8 mouse cellular contexts compared by ENCODE assay signal in genomic region chr16:90384846-90385245, GRCm38 (mm10). TPM values are rescaled to one million over a fixed set of nuclear protein-coding genes. Genes with fewer than 3 reads are reported as not detected.
DNase-seq lines count a peak whose midpoint lies in the region; ATAC-seq and TF ChIP-seq lines count a peak whose summit lies in the region.

No protein-coding gene starts in this region.

- H3K79me2 ChIP-seq in liver, adult 2 months (ENCODE audit: control insufficient read depth, insufficient read depth, low read length) = no peaks in the 10 kb centered on the region

- intact Hi-C loops in left cerebral cortex, postnatal 36 days (cut with DNase I) = loop anchor here (5.0 to 10.0 kb wide), 3 partner anchors 58 to 240 kb away; no protein-coding TSS in a partner anchor

- peaks cover 13% of the 10 kb centered on the region for H3K4me1 ChIP-seq in liver, adult 2 months (ENCODE audit: control insufficient read depth, insufficient read depth, low read length)
- peaks cover 39% of the 10 kb centered on the region for H3K4me1 ChIP-seq in heart, embryonic 15.5 days (replicated peaks)
- peaks cover 0 to 5% of the 10 kb centered on the region in 2 experiments; a peak in 3 of 4 replicates for H3K4me1 ChIP-seq in liver, embryonic 14.5 days (replicated peaks; ENCODE audit: control insufficient read depth in 2 of 2, insufficient read depth in 2 of 2, low read length in 1 of 2)
- H3K4me1 ChIP-seq in stomach, embryonic 16.5 days (ENCODE audit: control insufficient read depth, insufficient read depth, low read length) = peaks cover 44% of the 10 kb centered on the region

- peak overlapping the region; percentile 78; the same call in 1 of the 2 replicates for H3K4me3 ChIP-seq in liver, adult 2 months (ENCODE audit: insufficient read depth, low read depth, low read length)
- peak overlapping the region; percentile 62 for H3K4me3 ChIP-seq in heart, embryonic 15.5 days
- H3K4me3 ChIP-seq in liver, embryonic 14.5 days (ENCODE audit: insufficient read depth in 1 of 2, low read depth in 2 of 2, low read length in 2 of 2) = no peak overlapping the region; a peak in 1 of 4 replicates
- H3K4me3 ChIP-seq in stomach, embryonic 16.5 days (replicated peaks; ENCODE audit: low read length) = peak overlapping the region; percentile 65

- no peaks in the 10 kb centered on the region for H3K27me3 ChIP-seq in liver, adult 2 months (ENCODE audit: control insufficient read depth, insufficient read depth, low read length)
- H3K27me3 ChIP-seq in heart, embryonic 15.5 days = no peaks in the 10 kb centered on the region; the same call in 1 of the 2 replicates
- peaks cover 42% of the 10 kb centered on the region for H3K27me3 ChIP-seq in liver, embryonic 14.5 days (ENCODE audit: control insufficient read depth, insufficient read depth, low read length)
- peaks cover 4% of the 10 kb centered on the region; the same call in 1 of the 2 replicates for H3K27me3 ChIP-seq in stomach, embryonic 16.5 days (ENCODE audit: control insufficient read depth, insufficient read depth, low read length)

- no peak for TF ChIP-seq EP300 in liver, embryonic 14.5 days (IDR thresholded peaks at IDR 0.05; ENCODE audit: low read depth)

- H3K4me2 ChIP-seq in heart, embryonic 15.5 days = peak overlapping the region; percentile 75
- H3K4me2 ChIP-seq in liver, embryonic 14.5 days (ENCODE audit: low read depth) = peak overlapping the region; percentile 54
- H3K4me2 ChIP-seq in stomach, embryonic 16.5 days (ENCODE audit: low read depth, low read length) = peak overlapping the region; percentile 69

- WGBS in liver, adult 2 months = 6% methylated on average over 12 of the region's 12 CpGs
- 7% methylated on average over 12 of the region's 12 CpGs for WGBS in heart, embryonic 15.5 days
- 4% methylated on average over 12 of the region's 12 CpGs for WGBS in liver, embryonic 14.5 days (ENCODE audit: insufficient replicate concordance)
- 7% methylated on average over 12 of the region's 12 CpGs for whole genome bisulfite sequencing in stomach, embryonic 16.5 days

- H3K36me3 ChIP-seq in liver, adult 2 months (ENCODE audit: control insufficient read depth, insufficient read depth, low read length) = no peaks in the 10 kb centered on the region
- H3K36me3 ChIP-seq in heart, embryonic 15.5 days = no peaks in the 10 kb centered on the region
- H3K36me3 ChIP-seq in liver, embryonic 14.5 days (replicated peaks; ENCODE audit: control insufficient read depth, insufficient read depth, low read depth) = no peaks in the 10 kb centered on the region
- no peaks in the 10 kb centered on the region for H3K36me3 ChIP-seq in stomach, embryonic 16.5 days (ENCODE audit: control insufficient read depth, insufficient read depth, low read length)

- DNase-seq in liver, adult 2 months (ENCODE audit: extremely low read depth, low read depth, low spot score) = peak; percentile 62
- no peak for DNase-seq in liver
- DNase-seq in liver, embryonic 14.5 days (ENCODE audit: low read depth in 3 of 3, low spot score in 3 of 3) = no peak
- no peak for DNase-seq in left cerebral cortex, postnatal 36 days (ENCODE audit: low spot score in 2 of 2)
- no peak for DNase-seq in natural killer cell, adult 2 months (ENCODE audit: low spot score in 2 of 2)

- no peak overlapping the region for H3K9ac ChIP-seq in liver, adult 2 months (ENCODE audit: low read depth, low read length)
- peak overlapping the region; percentile 77 for H3K9ac ChIP-seq in heart, embryonic 15.5 days
- H3K9ac ChIP-seq in liver, embryonic 14.5 days (replicated peaks) = no peak overlapping the region
- H3K9ac ChIP-seq in stomach, embryonic 16.5 days (ENCODE audit: low read length) = peak overlapping the region; percentile 78; the same call in 1 of the 2 replicates

- no peak for TF ChIP-seq CTCF in liver, adult 2 months (IDR thresholded peaks at IDR 0.05; ENCODE audit: low read depth, low read length)
- TF ChIP-seq CTCF in liver, embryonic 14.5 days (IDR thresholded peaks at IDR 0.05; ENCODE audit: low read depth) = no peak

- no peak for TF ChIP-seq POLR2A in liver, adult 2 months (IDR thresholded peaks at IDR 0.05; ENCODE audit: extremely low read depth, insufficient read depth, low read length)

- no peak overlapping the region for H3K27ac ChIP-seq in liver, adult 2 months (replicated peaks; ENCODE audit: insufficient read depth, low read depth, low read length)
- H3K27ac ChIP-seq in heart, embryonic 15.5 days = peak overlapping the region; percentile 95
- H3K27ac ChIP-seq in liver, embryonic 14.5 days = no peak overlapping the region
- peak overlapping the region; percentile 92; the same call in 1 of the 2 replicates for H3K27ac ChIP-seq in stomach, embryonic 16.5 days (ENCODE audit: low read length)

- ATAC-seq in heart, embryonic 15.5 days (replicated peaks; ENCODE audit: insufficient number of reproducible peaks, insufficient read depth, low FRiP score, low read depth) = no peak
- ATAC-seq in liver, embryonic 14.5 days (ENCODE audit: insufficient read depth) = no peak
- no peak for ATAC-seq in stomach, embryonic 16.5 days (ENCODE audit: insufficient read depth, low FRiP score)
- no peak for ATAC-seq in megakaryocyte progenitor cell, adult 5-6 weeks (replicated peaks; ENCODE audit: poor library complexity)

- peaks cover 3% of the 10 kb centered on the region; the same call in 1 of the 2 replicates for H3K9me3 ChIP-seq in heart, embryonic 15.5 days (replicated peaks)
- H3K9me3 ChIP-seq in liver, embryonic 14.5 days (ENCODE audit: control insufficient read depth, low read length) = no peaks in the 10 kb centered on the region; the same call in 1 of the 2 replicates
- H3K9me3 ChIP-seq in stomach, embryonic 16.5 days (replicated peaks; ENCODE audit: control insufficient read depth, low read length) = no peaks in the 10 kb centered on the region

RNA-seq across cellular contexts. Expression of gene Hunk, which starts 1.0 kb away (rescaled TPM):
- 0.74 and 2.0 TPM in 2 replicates for total RNA-seq in liver, adult 2 months (2014; rRNA removed)
- polyA plus RNA-seq in liver, adult 2 months (2012; rRNA removed) = 0.36 and 0.50 TPM in 2 replicates
- polyA plus RNA-seq in heart, embryonic 15.5 days (2015; fragmentation: Nextera tagmentation; extraction: Ambion mirVana) = 7.2 and 9.8 TPM in 2 replicates
- polyA plus RNA-seq in liver, embryonic 14.5 days (2012; rRNA removed) = 0.79 and 0.88 TPM in 2 replicates
- polyA plus RNA-seq in liver, embryonic 14.5 days (2014; fragmentation: Nextera tagmentation; extraction: Ambion mirVana) = 0.75 and 0.80 TPM in 2 replicates
- 5.6 and 6.0 TPM in 2 replicates for polyA plus RNA-seq in stomach, embryonic 16.5 days (2015; fragmentation: Nextera tagmentation; extraction: Ambion mirVana)
- total RNA-seq in megakaryocyte progenitor cell, adult 5-6 weeks (2015) = not detected in 2 replicates
- not detected in 2 replicates for total RNA-seq in megakaryocyte progenitor cell, adult 5-6 weeks (2017)
- total RNA-seq in left cerebral cortex, postnatal 36 days (2021) = 10 to 100 TPM; 13.7 to 25.6 TPM

Comparison
In these comparisons a context has a peak if more than half of its experiments do, and no peak if none do; other contexts are left out.
1. H3K4me3 ChIP-seq: peak in liver, adult 2 months (single experiment), heart, embryonic 15.5 days (single experiment) and stomach, embryonic 16.5 days (single experiment); none in liver, embryonic 14.5 days (0 of 2).
2. H3K27ac ChIP-seq: peak in heart, embryonic 15.5 days (single experiment) and stomach, embryonic 16.5 days (single experiment); none in liver, adult 2 months (single experiment) and liver, embryonic 14.5 days (single experiment).
3. H3K9ac ChIP-seq: peak in heart, embryonic 15.5 days (single experiment) and stomach, embryonic 16.5 days (single experiment); none in liver, adult 2 months (single experiment) and liver, embryonic 14.5 days (single experiment).
4. Peak in every context shown above with its lines, with median percentiles within 50 percentile points of each other: H3K4me2 ChIP-seq.